Comparison of ENCODE assay signal across 8 mouse cellular contexts in genomic region chr9:72665517-72665916, GRCm38 (mm10). TPM values are rescaled to one million over a fixed set of nuclear protein-coding genes. Genes with fewer than 3 reads are reported as not detected.
DNase-seq lines count a peak whose midpoint lies in the region; ATAC-seq and TF ChIP-seq lines count a peak whose summit lies in the region.

No protein-coding gene starts in this region.

- no peak for TF ChIP-seq CTCF in midbrain, postnatal 0 days (IDR thresholded peaks at IDR 0.05)
- TF ChIP-seq CTCF in thymus, adult 2 months (IDR thresholded peaks at IDR 0.05; ENCODE audit: borderline replicate concordance, control insufficient read depth, extremely low read depth, insufficient read depth, low read length, poor library complexity) = no peak

- peak overlapping the region in 1 of 2 experiments; percentile 93; a peak in 3 of 4 replicates for H3K4me3 ChIP-seq in heart, embryonic 14.5 days (ENCODE audit: control insufficient read depth in 1 of 2, insufficient read depth in 1 of 2, low read depth in 1 of 2, low read length in 2 of 2)
- peak overlapping the region; percentile 99 for H3K4me3 ChIP-seq in embryonic facial prominence, embryonic 10.5 days
- H3K4me3 ChIP-seq in intestine, embryonic 15.5 days (replicated peaks) = peak overlapping the region; percentile 99; the same call in 1 of the 2 replicates
- H3K4me3 ChIP-seq in midbrain, postnatal 0 days (ENCODE audit: low read depth, low read length) = no peak overlapping the region; the same call in 1 of the 2 replicates
- H3K4me3 ChIP-seq in thymus, adult 2 months (ENCODE audit: control insufficient read depth, insufficient read depth, low read length) = no peak overlapping the region

- H3K4me1 ChIP-seq in heart, embryonic 14.5 days (ENCODE audit: control insufficient read depth in 2 of 2, insufficient read depth in 2 of 2, low read length in 2 of 2) = peaks cover 3 to 47% of the 10 kb centered on the region in 2 experiments
- H3K4me1 ChIP-seq in embryonic facial prominence, embryonic 10.5 days = peaks cover 53% of the 10 kb centered on the region
- peaks cover 32% of the 10 kb centered on the region for H3K4me1 ChIP-seq in intestine, embryonic 15.5 days (replicated peaks)
- H3K4me1 ChIP-seq in midbrain, postnatal 0 days (ENCODE audit: insufficient read depth, low read length) = peaks cover 4% of the 10 kb centered on the region; the same call in 1 of the 2 replicates
- peaks cover 7% of the 10 kb centered on the region; the same call in 1 of the 2 replicates for H3K4me1 ChIP-seq in thymus, adult 2 months (replicated peaks; ENCODE audit: control insufficient read depth, insufficient read depth, low read length)

- H3K9ac ChIP-seq in heart, embryonic 14.5 days (ENCODE audit: low read length) = peak overlapping the region; percentile 100
- no peak overlapping the region for H3K9ac ChIP-seq in intestine, embryonic 15.5 days
- H3K9ac ChIP-seq in midbrain, postnatal 0 days (replicated peaks; ENCODE audit: low read length, poor library complexity, severe bottlenecking) = no peak overlapping the region

- H3K36me3 ChIP-seq in heart, embryonic 14.5 days (ENCODE audit: control insufficient read depth, insufficient read depth, low read length) = peaks cover 70% of the 10 kb centered on the region
- peaks cover 68% of the 10 kb centered on the region for H3K36me3 ChIP-seq in embryonic facial prominence, embryonic 10.5 days (replicated peaks)
- peaks cover 15% of the 10 kb centered on the region; the same call in 1 of the 2 replicates for H3K36me3 ChIP-seq in intestine, embryonic 15.5 days
- peaks cover 5% of the 10 kb centered on the region for H3K36me3 ChIP-seq in midbrain, postnatal 0 days (ENCODE audit: insufficient read depth, low read length)
- peaks cover 4% of the 10 kb centered on the region; the same call in 1 of the 2 replicates for H3K36me3 ChIP-seq in thymus, adult 2 months (ENCODE audit: control insufficient read depth, insufficient read depth, low read length)

- no peak for TF ChIP-seq POLR2A in thymus, adult 2 months (IDR thresholded peaks at IDR 0.05; ENCODE audit: control insufficient read depth, extremely low read depth, insufficient read depth, low read length, poor library complexity)

- DNase-seq in heart, adult 8-10 months (ENCODE audit: low spot score) = no peak
- no peak for DNase-seq in embryonic facial prominence, embryonic 10.5 days (ENCODE audit: low spot score)
- no peak for DNase-seq in midbrain, postnatal 0 days (ENCODE audit: low spot score)
- DNase-seq in cerebellum, postnatal 10 days = no peak
- DNase-seq in thymus, adult 2 months = no peak
- no peak for DNase-seq in MN1 (ENCODE audit: low spot score)

- peak overlapping the region; percentile 4 to 6; a peak in 1 of 4 replicates for H3K27ac ChIP-seq in heart, embryonic 14.5 days (replicated peaks in 1 of 2; ENCODE audit: control insufficient read depth in 1 of 2, insufficient read depth in 1 of 2, low read depth in 2 of 2, low read length in 2 of 2)
- 0 out of 2 replicates have a peak overlapping the region, but pooled peaks have one; percentile 4 for H3K27ac ChIP-seq in embryonic facial prominence, embryonic 10.5 days (replicated peaks)
- H3K27ac ChIP-seq in intestine, embryonic 15.5 days = peak overlapping the region; percentile 99; the same call in 1 of the 2 replicates
- H3K27ac ChIP-seq in midbrain, postnatal 0 days (ENCODE audit: low read depth, low read length) = no peak overlapping the region
- H3K27ac ChIP-seq in thymus, adult 2 months (ENCODE audit: control insufficient read depth, insufficient read depth, low read length) = no peak overlapping the region

- ATAC-seq in heart, embryonic 14.5 days (ENCODE audit: insufficient number of reproducible peaks, insufficient read depth, low FRiP score, low read depth) = no peak
- no peak for ATAC-seq in intestine, embryonic 15.5 days
- ATAC-seq in midbrain, postnatal 0 days (ENCODE audit: low FRiP score) = no peak

- peak overlapping the region; percentile 85 for H3K4me2 ChIP-seq in heart, embryonic 14.5 days (ENCODE audit: low read length)
- peak overlapping the region; percentile 82 for H3K4me2 ChIP-seq in intestine, embryonic 15.5 days (replicated peaks)
- peak overlapping the region; percentile 71 for H3K4me2 ChIP-seq in midbrain, postnatal 0 days (ENCODE audit: low read depth, low read length, poor library complexity, severe bottlenecking)

- H3K9me3 ChIP-seq in heart, embryonic 14.5 days (ENCODE audit: control insufficient read depth, low read length) = no peaks in the 10 kb centered on the region
- no peaks in the 10 kb centered on the region for H3K9me3 ChIP-seq in embryonic facial prominence, embryonic 10.5 days
- no peaks in the 10 kb centered on the region for H3K9me3 ChIP-seq in intestine, embryonic 15.5 days
- no peaks in the 10 kb centered on the region for H3K9me3 ChIP-seq in midbrain, postnatal 0 days (ENCODE audit: low read length)

- 46% methylated on average over 7 of the region's 7 CpGs for WGBS in heart, embryonic 14.5 days
- 50% methylated on average over 7 of the region's 7 CpGs for WGBS in embryonic facial prominence, embryonic 10.5 days
- WGBS in intestine, embryonic 15.5 days = 39% methylated on average over 7 of the region's 7 CpGs
- WGBS in midbrain, postnatal 0 days = 48% methylated on average over 7 of the region's 7 CpGs
- 88% methylated on average over 7 of the region's 7 CpGs for WGBS in thymus, adult 2 months

- H3K27me3 ChIP-seq in heart, embryonic 14.5 days (ENCODE audit: control insufficient read depth, insufficient read depth, low read length) = no peaks in the 10 kb centered on the region
- H3K27me3 ChIP-seq in embryonic facial prominence, embryonic 10.5 days (replicated peaks; ENCODE audit: low read depth, poor library complexity, severe bottlenecking) = no peaks in the 10 kb centered on the region
- no peaks in the 10 kb centered on the region for H3K27me3 ChIP-seq in intestine, embryonic 15.5 days (replicated peaks)
- H3K27me3 ChIP-seq in midbrain, postnatal 0 days (ENCODE audit: insufficient read depth, low read length) = no peaks in the 10 kb centered on the region
- H3K27me3 ChIP-seq in thymus, adult 2 months (ENCODE audit: control insufficient read depth, insufficient read depth, low read length) = no peaks in the 10 kb centered on the region

RNA-seq across cellular contexts. Expression of gene Nedd4, which starts 3.4 kb away (rescaled TPM):
- polyA plus RNA-seq in heart, embryonic 14.5 days (2014; fragmentation: Nextera tagmentation; extraction: Ambion mirVana) = 612 and 625 TPM in 2 replicates
- total RNA-seq in heart, adult 8-10 months (2022) = 100 to 1,000 TPM; 344 to 366 (median 354) TPM
- 660 and 664 TPM in 2 replicates for polyA plus RNA-seq in embryonic facial prominence, embryonic 10.5 days (2016; fragmentation: Nextera tagmentation; extraction: Ambion mirVana)
- polyA plus RNA-seq in intestine, embryonic 15.5 days (2015; fragmentation: Nextera tagmentation; extraction: Ambion mirVana) = 462 and 512 TPM in 2 replicates
- total RNA-seq in midbrain, postnatal 0 days (2014; rRNA removed) = 432 and 533 TPM in 2 replicates
- 276 and 321 TPM in 2 replicates for polyA plus RNA-seq in midbrain, postnatal 0 days (2015; fragmentation: Nextera tagmentation; extraction: Ambion mirVana)
- polyA plus RNA-seq in thymus, adult 2 months (2012; rRNA removed) = 71.7 and 80.4 TPM in 2 replicates

Comparison
In these comparisons a context has a peak if more than half of its experiments do, and no peak if none do; other contexts are left out.
1. H3K27ac ChIP-seq: peak in heart, embryonic 14.5 days (2 of 2), embryonic facial prominence, embryonic 10.5 days (single experiment) and intestine, embryonic 15.5 days (single experiment); none in midbrain, postnatal 0 days (single experiment) and thymus, adult 2 months (single experiment).
2. H3K4me3 ChIP-seq: peak in embryonic facial prominence, embryonic 10.5 days (single experiment) and intestine, embryonic 15.5 days (single experiment); none in midbrain, postnatal 0 days (single experiment) and thymus, adult 2 months (single experiment).
3. Peak in every context shown above with its lines, with median percentiles within 50 percentile points of each other: H3K4me2 ChIP-seq.